Mouse (Mus musculus) heart, embryonic 14.5 days (tissue): ENCODE data around the gene Fam213b. TPM values are rescaled to one million over a fixed set of nuclear protein-coding genes. Genes with fewer than 3 reads are reported as not detected.

Experiments used
- ATAC-seq: fragments of 200-750 bp; cut with Nextera tagmentation; 2 replicates; pipeline ENCODE4 v1.8.0; 2017; ENCODE audit warnings: low read depth, moderate TSS enrichment; ENCODE audit not compliant: insufficient number of reproducible peaks, insufficient read depth, low FRiP score
- H3K27ac ChIP-seq, 2 experiments: fragments of 200-500 bp in 1 of 2; fragments of 300-500 bp in 1 of 2; sonication (generic) in 1 of 2; replicated peaks in 1 of 2; 2 replicates each; pipeline ENCODE4 v1.5.1; 2012 to 2014; ENCODE audit warnings: low read depth in 2 of 2, low read length in 2 of 2, control low read depth in 1 of 2, mild to moderate bottlenecking in 1 of 2, mixed read lengths in 1 of 2; ENCODE audit not compliant: control insufficient read depth in 1 of 2, insufficient read depth in 1 of 2
- H3K27me3 ChIP-seq: fragments of 300-500 bp; sonication (generic); 2 replicates; pipeline ENCODE4 v1.6.1; 2014; ENCODE audit warnings: mild to moderate bottlenecking, low read length, control low read depth; ENCODE audit not compliant: control insufficient read depth, insufficient read depth
- H3K36me3 ChIP-seq: fragments of 300-500 bp; sonication (generic); 2 replicates; pipeline ENCODE4 v1.6.1; 2014; ENCODE audit warnings: mild to moderate bottlenecking, control low read depth, low read length, mixed read lengths; ENCODE audit not compliant: control insufficient read depth, insufficient read depth
- H3K4me1 ChIP-seq, 2 experiments: fragments of 200-500 bp in 1 of 2; fragments of 300-500 bp in 1 of 2; sonication (generic) in 1 of 2; 2 replicates each; pipeline ENCODE4 v1.6.1; 2012 to 2014; ENCODE audit warnings: low read length in 2 of 2, control low read depth in 1 of 2, mixed read lengths in 1 of 2; ENCODE audit not compliant: control insufficient read depth in 2 of 2, insufficient read depth in 2 of 2
- H3K4me2 ChIP-seq: fragments of 300-500 bp; sonication (generic); 2 replicates; pipeline ENCODE4 v1.6.1; 2014; ENCODE audit warnings: mild to moderate bottlenecking, low read length
- H3K4me3 ChIP-seq, 2 experiments: fragments of 200-500 bp in 1 of 2; fragments of 300-500 bp in 1 of 2; sonication (generic) in 1 of 2; 2 replicates each; pipeline ENCODE4 v1.5.1; 2012 to 2014; ENCODE audit warnings: low read length in 2 of 2, mild to moderate bottlenecking in 2 of 2, control low read depth in 1 of 2, low read depth in 1 of 2, moderate library complexity in 1 of 2; ENCODE audit not compliant: control insufficient read depth in 1 of 2, insufficient read depth in 1 of 2
- H3K9ac ChIP-seq: fragments of 300-500 bp; sonication (generic); 2 replicates; pipeline ENCODE4 v1.6.1; 2014; ENCODE audit warnings: mild to moderate bottlenecking, low read length
- H3K9me3 ChIP-seq: fragments of 300-500 bp; sonication (generic); 2 replicates; pipeline ENCODE4 v1.6.1; 2016; ENCODE audit warnings: low read length, control low read depth; ENCODE audit not compliant: control insufficient read depth
- WGBS: fragments of 180-500 bp; shearing (Covaris S2); extraction: QIAGEN DNeasy Blood & Tissue Kit; methylation state at CpG from one replicate; pipeline ENCODE4 v1.1.7; 2014; 5-methylcytosine and 5-hydroxymethylcytosine counted together
- polyA plus RNA-seq: library from polyadenylated mRNA; unstranded; fragments of >200 nt; fragmentation: Nextera tagmentation; extraction: Ambion mirVana; gene quantifications from 2 replicates; pipeline ENCODE4 v1.2.1, GENCODE M21; 2014

Gene Fam213b
- polyA plus RNA-seq, 1 experiment from 2014 or later: 56.8 TPM

- H3K27me3 ChIP-seq: peaks cover 10% of the 10 kb centered on the region; the same call in 1 of the 2 replicates
- H3K4me2 ChIP-seq: no peak overlapping the region
- H3K36me3 ChIP-seq: no peaks in the 10 kb centered on the region
- no peak overlapping the region for H3K9ac ChIP-seq
- WGBS: 4% methylated on average over 13 of the region's 13 CpGs
- no peaks in the 10 kb centered on the region for H3K4me1 ChIP-seq
- no peak overlapping the region for H3K27ac ChIP-seq
- H3K9me3 ChIP-seq: no peaks in the 10 kb centered on the region
- H3K4me3 ChIP-seq: no peak overlapping the region
- 0 out of 2 replicates have a peak, but pooled peaks have one; percentile 32 for ATAC-seq
These were observed 27.1 kb downstream of the Fam213b start for GRCm38 (mm10) chr4:154871757-154872251.

- H3K4me3 ChIP-seq: no peak overlapping the region
- H3K27me3 ChIP-seq: peaks cover 10% of the 10 kb centered on the region; the same call in 1 of the 2 replicates
- no peak overlapping the region for H3K4me2 ChIP-seq
- no peaks in the 10 kb centered on the region for H3K36me3 ChIP-seq
- H3K27ac ChIP-seq: no peak overlapping the region
- H3K9me3 ChIP-seq: no peaks in the 10 kb centered on the region
- H3K4me1 ChIP-seq: no peaks in the 10 kb centered on the region
- no peak overlapping the region for H3K9ac ChIP-seq
- no peak for ATAC-seq
- WGBS: 69% methylated on average over 4 of the region's 4 CpGs
These were observed 28.2 kb downstream of the Fam213b start for GRCm38 (mm10) chr4:154870721-154871120.

DNA sequence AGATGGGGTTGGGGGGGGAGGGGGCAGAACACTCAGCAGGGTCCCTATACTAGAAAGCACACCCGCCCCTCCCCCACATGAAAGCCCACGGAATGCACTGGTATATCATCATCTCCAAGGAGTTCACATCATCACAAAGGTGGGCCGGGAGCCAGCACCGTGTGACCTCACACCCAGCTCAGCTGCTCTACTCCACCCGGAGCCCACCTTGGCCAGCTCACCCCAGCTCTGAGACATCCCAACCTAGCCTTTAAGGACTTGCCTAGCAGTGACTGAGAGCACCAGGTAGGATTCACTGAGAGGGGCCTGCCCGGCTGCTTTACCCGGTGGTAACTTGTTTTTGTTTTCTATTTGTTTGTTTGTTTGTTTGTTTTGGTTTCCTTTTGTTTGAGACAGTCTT is 29.5 kb downstream of the Fam213b start, which contains the start of gene Mmel1:
Gene Mmel1 (plus strand): TSS at position 146 of the 400 bp plus-strand sequence.
- Histone ChIP-seq H3K27me3 (peaks cover 10% of the 10 kb centered on the region; the same call in 1 of the 2 replicates), H3K36me3 (no peaks in the 10 kb centered on the region), H3K4me3 (no peak within 1 kb of the TSS), H3K4me1 (peaks cover 5% of the 10 kb centered on the region in 2 experiments), H3K9me3 (no peaks in the 10 kb centered on the region), H3K9ac (peak within 1 kb of the TSS; percentile 34; the same call in 1 of the 2 replicates), H3K4me2 (no peak within 1 kb of the TSS), H3K27ac (no peak within 1 kb of the TSS)
- no peak for ATAC-seq
- 73% methylated on average over 7 of the region's 7 CpGs for WGBS

GRCm38 (mm10) chr4:154867257-154867656 is 31.7 kb downstream of the Fam213b start:
- WGBS: 78% methylated on average over 6 of the region's 6 CpGs
- Histone ChIP-seq H3K27ac (no peak overlapping the region), H3K4me3 (no peak overlapping the region), H3K4me1 (peaks cover 8 to 9% of the 10 kb centered on the region in 2 experiments), H3K36me3 (no peaks in the 10 kb centered on the region), H3K27me3 (peaks cover 10% of the 10 kb centered on the region; the same call in 1 of the 2 replicates), H3K9ac (no peak overlapping the region), H3K9me3 (no peaks in the 10 kb centered on the region), H3K4me2 (no peak overlapping the region)
- ATAC-seq: no peak

GRCm38 (mm10) chr4:154866391-154866790 is 32.5 kb downstream of the Fam213b start:
- Histone ChIP-seq H3K27ac (no peak overlapping the region), H3K4me1 (peaks cover 8 to 9% of the 10 kb centered on the region in 2 experiments), H3K9ac (no peak overlapping the region), H3K4me2 (no peak overlapping the region), H3K9me3 (no peaks in the 10 kb centered on the region), H3K4me3 (no peak overlapping the region), H3K36me3 (no peaks in the 10 kb centered on the region), H3K27me3 (0 out of 2 replicates have a peak, but pooled peaks cover 1% of the 10 kb centered on the region)
- ATAC-seq: no peak
- 79% methylated on average over 5 of the region's 5 CpGs for WGBS

DNA sequence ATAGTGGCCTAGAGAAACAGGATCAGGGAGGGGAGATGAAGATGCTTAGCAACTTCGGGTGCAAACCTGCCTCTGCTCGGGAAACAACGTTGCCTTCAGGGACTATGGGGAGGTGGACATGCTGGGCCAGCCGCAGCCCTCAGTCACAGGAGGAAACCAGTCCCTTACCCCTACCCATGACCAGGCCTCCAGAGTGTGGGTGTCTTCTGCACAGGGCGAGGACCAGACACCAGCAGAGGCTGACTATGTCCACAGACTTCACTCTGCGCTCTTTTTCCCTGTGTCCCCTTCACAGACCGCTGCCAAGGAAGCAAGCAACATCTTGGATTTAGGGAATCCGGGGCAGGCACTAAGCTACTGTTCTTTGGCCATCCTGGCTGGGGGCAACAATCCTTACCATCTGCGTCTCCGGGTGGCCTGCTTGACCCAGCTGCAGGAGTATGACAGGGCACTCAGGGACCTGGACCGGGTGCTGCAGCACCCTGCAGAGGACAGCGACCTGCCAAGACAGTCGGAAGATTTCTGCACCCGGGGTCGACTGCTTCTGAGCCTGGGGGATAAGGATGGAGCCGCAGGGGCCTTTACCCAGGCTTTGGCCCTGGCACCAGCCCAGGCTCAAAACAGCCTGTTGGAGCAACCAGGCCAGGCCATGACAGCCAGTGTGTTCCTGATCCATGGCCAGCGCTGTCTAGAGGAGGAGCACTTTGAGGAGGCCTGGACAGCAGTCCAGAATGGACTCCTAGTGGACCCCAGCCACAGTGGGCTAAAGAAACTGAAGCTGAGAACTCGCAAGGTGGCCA is 33.8 kb downstream of the Fam213b start:
- no peak for ATAC-seq
- Histone ChIP-seq H3K4me1 (peaks cover 8 to 9% of the 10 kb centered on the region in 2 experiments), H3K9me3 (no peaks in the 10 kb centered on the region), H3K36me3 (no peaks in the 10 kb centered on the region), H3K27ac (0 out of 4 replicates have a peak overlapping the region, but pooled peaks of 1 of the 2 experiments have one; percentile 39), H3K4me3 (no peak overlapping the region), H3K27me3 (no peaks in the 10 kb centered on the region), H3K9ac (peak overlapping the region; percentile 59), H3K4me2 (peak overlapping the region; percentile 56; the same call in 1 of the 2 replicates)
- WGBS: 84% methylated on average over 18 of the region's 18 CpGs

GRCm38 (mm10) chr4:154864271-154864771 is 34.6 kb downstream of the Fam213b start:
- peak overlapping the region; percentile 39 to 40; a peak in 2 of 4 replicates for H3K27ac ChIP-seq

More at GRCm38 (mm10) chr4:154864271-154864771, 34.6 kb downstream of the Fam213b start:
- 1% methylated on average over 18 of the region's 18 CpGs for WGBS
- ATAC-seq: peak; percentile 81
- no peaks in the 10 kb centered on the region for H3K36me3 ChIP-seq
- peak overlapping the region; percentile 59 for H3K9ac ChIP-seq
- peaks cover 8 to 9% of the 10 kb centered on the region in 2 experiments for H3K4me1 ChIP-seq
- H3K4me2 ChIP-seq: peak overlapping the region; percentile 56
- H3K27me3 ChIP-seq: no peaks in the 10 kb centered on the region
- peak overlapping the region; percentile 37 to 46 for H3K4me3 ChIP-seq
- no peaks in the 10 kb centered on the region for H3K9me3 ChIP-seq
